Mouse (Mus musculus) thymus, adult 2 months (tissue): ENCODE measurements at regions not wholly inside any gene's neighbourhood (a gene's known extent, or its start where the extent isn't known, plus 50 kb on each side); places are given as distances from the start of the nearest gene placed in this dataset.

Source experiments
- DNase-seq: peaks from one replicate; pipeline ENCODE4 v3.0.0; 2021
- H3K27ac ChIP-seq: fragments of 200-500 bp; 2 replicates; pipeline ENCODE4 v1.5.1; 2012; ENCODE audit warnings: low read length, control low read depth; ENCODE audit not compliant: control insufficient read depth, insufficient read depth
- H3K27me3 ChIP-seq: fragments of 200-500 bp; 2 replicates; pipeline ENCODE4 v1.6.1; 2012; ENCODE audit warnings: mild to moderate bottlenecking, low read length, moderate library complexity, mixed read lengths; ENCODE audit not compliant: control insufficient read depth, insufficient read depth
- H3K36me3 ChIP-seq: fragments of 200-500 bp; 2 replicates; pipeline ENCODE4 v1.6.1; 2012; ENCODE audit warnings: mild to moderate bottlenecking, low read length, moderate library complexity; ENCODE audit not compliant: control insufficient read depth, insufficient read depth
- H3K4me1 ChIP-seq: fragments of 200-500 bp; replicated peaks from 2 replicates; pipeline ENCODE4 v1.6.1; 2012; ENCODE audit warnings: low read length; ENCODE audit not compliant: control insufficient read depth, insufficient read depth
- H3K4me3 ChIP-seq: fragments of 200-500 bp; 2 replicates; pipeline ENCODE4 v1.5.1; 2012; ENCODE audit warnings: mild to moderate bottlenecking, low read length, control low read depth, moderate library complexity; ENCODE audit not compliant: control insufficient read depth, insufficient read depth
- CTCF ChIP-seq: fragments of 200-500 bp; IDR thresholded peaks from 2 replicates; pipeline ENCODE4 v1.5.1; 2012; ENCODE audit warnings: mild to moderate bottlenecking, control low read depth, low read length, moderate library complexity, borderline replicate concordance; ENCODE audit not compliant: control insufficient read depth, poor library complexity, insufficient read depth; ENCODE audit errors: extremely low read depth
- POLR2A ChIP-seq: fragments of 200-500 bp; IDR thresholded peaks from 2 replicates; pipeline ENCODE4 v1.6.1; 2012; ENCODE audit warnings: mild to moderate bottlenecking, low read length, control low read depth, moderate library complexity; ENCODE audit not compliant: control insufficient read depth, poor library complexity, insufficient read depth; ENCODE audit errors: extremely low read depth
- WGBS: fragments of 180-500 bp; shearing (Covaris S2); methylation state at CpG from one replicate; pipeline ENCODE4 v1.1.7; 2018; 5-methylcytosine and 5-hydroxymethylcytosine counted together

GRCm38 (mm10) chr12:106674741-106675140, 664.7 kb downstream of the Vrk1 start:
- no peak for DNase-seq
- no peak overlapping the region for H3K4me3 ChIP-seq
- WGBS = 96% methylated on average over 1 of the region's 1 CpGs

GRCm38 (mm10) chr12:106676136-106676535, 666.1 kb downstream of the Vrk1 start:
- Histone ChIP-seq H3K4me1 (0 out of 2 replicates have a peak, but pooled peaks cover under 1% of the 10 kb centered on the region), H3K36me3 (no peaks in the 10 kb centered on the region)

More at GRCm38 (mm10) chr12:106674741-106675140, 664.7 kb downstream of the Vrk1 start:
- no peak for TF ChIP-seq POLR2A
- no peak for TF ChIP-seq CTCF
- no peak overlapping the region for H3K27ac ChIP-seq
- no peaks in the 10 kb centered on the region for H3K36me3 ChIP-seq
- H3K27me3 ChIP-seq = no peaks in the 10 kb centered on the region
- H3K4me1 ChIP-seq = no peaks in the 10 kb centered on the region

DNA sequence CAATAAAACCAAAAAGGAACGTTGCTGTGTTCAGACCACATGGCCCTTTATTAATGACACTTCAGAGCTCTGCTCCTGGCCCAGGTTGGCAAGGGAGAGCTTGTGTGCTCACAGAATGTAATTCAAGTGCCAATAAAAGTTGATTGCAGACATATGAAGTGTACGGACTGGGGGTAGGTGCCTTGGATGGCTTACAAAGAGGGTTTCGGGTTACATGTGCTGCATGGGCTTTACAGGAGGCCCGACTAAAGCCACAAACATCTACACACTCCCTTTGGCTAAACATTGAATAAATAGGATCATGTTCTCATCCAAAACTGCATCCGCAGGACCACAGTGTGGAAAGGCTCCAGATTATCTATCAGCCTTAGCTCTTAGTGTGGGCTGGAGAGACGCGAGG, 666.5 kb downstream of the Vrk1 start:
- TF ChIP-seq CTCF (no peak), POLR2A (no peak)
- Histone ChIP-seq H3K4me3 (no peak overlapping the region), H3K4me1 (0 out of 2 replicates have a peak, but pooled peaks cover 2% of the 10 kb centered on the region), H3K27ac (no peak overlapping the region), H3K36me3 (no peaks in the 10 kb centered on the region), H3K27me3 (no peaks in the 10 kb centered on the region)
- 85% methylated on average over 7 of the region's 7 CpGs for WGBS
- no peak for DNase-seq

More at GRCm38 (mm10) chr12:106676136-106676535, 666.1 kb downstream of the Vrk1 start:
- Histone ChIP-seq H3K27me3 (no peaks in the 10 kb centered on the region), H3K4me3 (no peak overlapping the region), H3K27ac (no peak overlapping the region)
- WGBS = 97% methylated on average over 3 of the region's 3 CpGs
- TF ChIP-seq POLR2A = no peak
- DNase-seq = no peak

DNA sequence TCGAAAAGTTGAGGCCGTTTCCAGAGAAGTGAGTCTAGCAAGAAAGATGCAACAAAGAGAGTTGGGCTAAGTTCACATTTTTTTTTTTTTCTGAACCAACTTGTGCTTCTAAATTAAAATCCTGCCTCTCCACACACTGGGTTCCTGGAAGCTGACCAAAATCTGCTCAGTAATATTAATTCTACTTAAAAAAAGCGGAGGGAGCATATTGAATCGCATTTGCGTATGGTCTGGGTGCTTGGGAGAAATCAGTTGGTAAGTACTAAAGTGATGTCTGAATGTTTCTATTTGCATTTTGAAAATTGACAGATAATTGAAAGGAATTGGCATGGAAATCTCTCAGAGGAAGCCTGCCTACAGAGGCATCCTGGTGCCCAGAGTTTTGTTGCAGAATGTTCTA, 676.0 kb downstream of the Vrk1 start:
- Histone ChIP-seq H3K4me3 (no peak overlapping the region), H3K27ac (no peak overlapping the region), H3K36me3 (no peaks in the 10 kb centered on the region), H3K27me3 (no peaks in the 10 kb centered on the region), H3K4me1 (0 out of 2 replicates have a peak, but pooled peaks cover 2% of the 10 kb centered on the region)
- TF ChIP-seq CTCF (no peak), POLR2A (no peak)
- WGBS = 98% methylated on average over 5 of the region's 5 CpGs
- no peak for DNase-seq

DNA sequence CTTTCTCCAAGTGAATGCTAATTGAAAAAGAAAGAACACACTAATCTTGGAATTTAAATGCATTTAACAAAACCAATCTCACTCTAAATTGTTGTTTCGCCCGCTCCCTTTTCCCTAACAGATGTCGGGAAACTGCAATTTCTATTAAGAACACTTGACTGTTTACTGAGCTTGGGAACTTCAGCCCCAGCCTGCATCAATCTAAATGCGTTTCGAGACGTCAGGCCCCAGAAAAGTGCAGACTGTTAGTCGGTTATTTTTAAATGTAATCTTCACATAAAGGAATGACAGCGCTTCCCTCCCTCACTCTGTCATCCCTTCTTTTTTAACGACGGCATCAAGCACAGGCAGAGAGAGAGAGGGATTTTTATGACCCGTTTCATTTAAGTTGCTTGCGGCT, 677.7 kb downstream of the Vrk1 start:
- no peak for DNase-seq
- no peaks in the 10 kb centered on the region for H3K4me1 ChIP-seq
- no peak overlapping the region for H3K4me3 ChIP-seq
- no peaks in the 10 kb centered on the region for H3K27me3 ChIP-seq
- no peaks in the 10 kb centered on the region for H3K36me3 ChIP-seq
- 61% methylated on average over 12 of the region's 12 CpGs for WGBS
- no peak overlapping the region for H3K27ac ChIP-seq
- TF ChIP-seq CTCF = no peak
- no peak for TF ChIP-seq POLR2A

DNA sequence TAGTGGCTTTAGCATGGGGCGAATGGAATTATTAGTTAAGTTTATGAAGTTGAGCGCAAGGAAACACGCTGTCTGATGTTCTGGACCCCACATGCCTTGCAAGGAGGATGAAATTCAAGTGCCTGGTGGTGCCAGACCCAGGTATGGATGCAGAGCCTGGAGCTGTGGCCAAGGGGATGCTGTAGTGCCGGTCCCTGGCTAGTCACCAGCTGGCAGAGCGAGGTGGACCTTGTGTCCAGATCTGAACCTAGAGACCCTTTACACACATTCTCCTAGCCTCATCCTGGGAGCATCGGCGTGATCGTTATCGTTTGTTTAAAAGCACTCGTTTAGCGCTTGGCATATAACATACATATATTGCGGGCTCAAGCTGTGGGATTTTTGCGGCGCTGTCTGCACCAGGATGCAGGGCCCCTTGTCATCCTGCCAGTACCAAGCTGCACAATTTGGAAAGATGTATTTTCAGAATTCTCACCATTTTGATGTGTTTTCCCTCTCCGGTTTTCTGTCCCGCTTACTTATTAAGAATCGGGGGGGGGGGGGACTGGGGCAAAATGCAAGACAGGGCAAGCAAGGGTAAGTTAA, 678.2 kb downstream of the Vrk1 start:
- Histone ChIP-seq H3K27me3 (no peaks in the 10 kb centered on the region), H3K36me3 (no peaks in the 10 kb centered on the region), H3K4me3 (no peak overlapping the region), H3K27ac (no peak overlapping the region), H3K4me1 (no peaks in the 10 kb centered on the region)
- 97% methylated on average over 17 of the region's 17 CpGs for WGBS
- DNase-seq = no peak
- no peak for TF ChIP-seq CTCF
- no peak for TF ChIP-seq POLR2A

DNA sequence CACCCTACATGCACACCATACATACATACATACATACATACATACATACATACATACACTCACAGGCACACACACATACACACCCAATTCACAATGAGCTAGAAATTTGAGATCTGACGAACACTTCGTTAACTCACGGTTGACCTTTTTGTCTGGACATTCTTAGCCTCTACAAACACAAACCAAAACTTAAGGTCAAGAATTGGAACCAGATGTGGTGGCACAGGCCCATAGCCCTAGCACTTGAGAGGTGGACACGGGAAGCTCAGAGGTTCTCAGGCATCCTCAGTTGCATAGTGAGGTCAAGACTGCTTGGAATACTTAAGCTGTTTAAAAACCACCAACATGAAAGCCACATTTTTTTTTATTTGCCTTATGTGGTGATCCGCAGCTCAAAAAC, 692.9 kb downstream of the Vrk1 start:
- no peak for DNase-seq
- TF ChIP-seq CTCF (no peak), POLR2A (no peak)
- WGBS = 97% methylated on average over 5 of the region's 5 CpGs
- Histone ChIP-seq H3K4me3 (no peak overlapping the region), H3K4me1 (no peaks in the 10 kb centered on the region), H3K27ac (no peak overlapping the region), H3K27me3 (no peaks in the 10 kb centered on the region), H3K36me3 (no peaks in the 10 kb centered on the region)
